Mouse (Mus musculus) thymus, adult 18-20 months (tissue): ENCODE results near the gene Trim15.
"Not testable (repeated sequence)": the region's sequence is repeated elsewhere in the genome, so short reads cannot be mapped to it uniquely, and the experiment has no call there.

Source experiments
- DNase-seq, 2 experiments: peaks; one replicate each; pipeline ENCODE4 v3.0.0; 2022; ENCODE audit warnings: mixed read lengths in 2 of 2

The Trim15 gene

DNA sequence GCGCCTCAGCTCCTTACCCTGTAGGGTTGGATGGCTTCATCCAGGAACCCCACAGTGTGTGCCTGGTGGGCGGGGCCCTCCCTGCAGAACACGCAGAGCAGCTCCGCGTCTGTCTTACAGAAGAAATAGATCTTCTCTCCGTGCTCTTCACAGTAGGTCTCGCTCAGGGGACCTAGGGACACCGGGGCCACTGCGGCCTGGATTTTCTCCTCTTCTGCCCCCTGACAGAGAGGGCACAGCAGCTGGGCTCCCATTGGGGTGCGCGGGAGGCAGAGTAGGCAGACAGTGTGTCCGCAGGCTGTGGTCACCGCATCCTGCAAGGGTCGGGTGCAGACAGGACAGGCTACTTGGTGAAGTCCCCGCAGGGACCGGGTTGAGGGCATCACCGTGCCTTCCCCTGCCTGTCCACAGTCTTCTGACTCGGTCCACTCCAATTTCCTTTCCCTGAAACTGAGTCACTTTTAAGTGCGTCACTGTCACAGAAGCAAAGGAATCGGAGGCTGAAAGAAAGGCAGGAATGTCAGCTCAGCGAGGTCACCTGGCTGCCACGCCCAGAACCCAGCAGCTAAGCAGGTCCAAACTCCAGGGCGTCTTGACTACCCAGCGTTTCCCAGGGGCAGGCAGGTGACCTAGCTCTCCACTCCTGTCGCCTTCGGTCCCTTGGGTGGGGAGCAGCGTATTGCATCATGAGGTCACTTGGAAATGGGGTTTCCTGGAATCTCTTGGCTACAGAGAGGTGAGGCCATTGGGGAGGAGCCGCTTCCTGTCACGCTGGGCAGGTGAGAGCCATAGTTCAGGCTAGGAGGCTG is at the start of gene Trim15:
Gene Trim15, minus strand, starts transcription at position 492 of the 809 bp plus-strand sequence.
- DNase-seq = no peak

DNA sequence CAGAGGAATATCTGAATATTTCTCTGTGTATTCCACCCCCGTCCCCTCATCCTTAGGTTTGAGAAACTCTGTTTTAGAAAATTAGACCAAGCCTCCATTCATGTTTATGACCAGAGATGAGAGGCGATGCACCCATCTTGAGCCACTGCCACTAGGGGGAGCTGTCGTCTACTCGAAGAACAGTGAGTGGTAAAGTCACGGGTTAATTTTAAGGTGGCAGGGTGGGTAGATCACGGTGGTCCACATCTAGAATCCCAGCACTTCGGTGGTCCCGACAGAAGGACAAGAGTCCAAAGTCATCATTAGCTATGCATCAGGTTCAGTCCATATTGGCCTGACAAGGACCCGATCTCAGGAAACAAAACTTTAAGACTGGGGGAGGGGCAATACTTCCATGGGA is 48.1 kb upstream of the Trim15 start:
- DNase-seq = peak; percentile 19 to 35

DNA sequence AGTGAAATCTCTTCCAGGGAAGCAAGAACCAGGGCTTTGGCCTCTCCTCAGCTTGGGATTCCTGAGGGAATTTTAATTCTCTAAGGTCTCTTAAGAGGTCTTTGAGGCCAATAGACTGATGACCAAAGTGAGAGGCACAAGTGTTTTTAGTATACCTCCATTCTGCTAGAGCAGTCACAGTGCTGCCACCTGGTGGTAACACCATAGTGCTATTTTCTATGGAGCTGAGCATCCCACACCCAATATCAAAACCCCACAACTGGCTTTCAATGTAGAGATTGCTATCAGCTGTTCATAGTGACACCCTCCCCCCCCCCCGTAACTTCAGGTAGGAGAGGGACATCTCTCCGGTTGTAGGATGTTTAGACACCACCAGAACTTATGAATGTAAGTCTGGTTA is 47.1 kb upstream of the Trim15 start:
- DNase-seq = peak; percentile 25 to 35

DNA sequence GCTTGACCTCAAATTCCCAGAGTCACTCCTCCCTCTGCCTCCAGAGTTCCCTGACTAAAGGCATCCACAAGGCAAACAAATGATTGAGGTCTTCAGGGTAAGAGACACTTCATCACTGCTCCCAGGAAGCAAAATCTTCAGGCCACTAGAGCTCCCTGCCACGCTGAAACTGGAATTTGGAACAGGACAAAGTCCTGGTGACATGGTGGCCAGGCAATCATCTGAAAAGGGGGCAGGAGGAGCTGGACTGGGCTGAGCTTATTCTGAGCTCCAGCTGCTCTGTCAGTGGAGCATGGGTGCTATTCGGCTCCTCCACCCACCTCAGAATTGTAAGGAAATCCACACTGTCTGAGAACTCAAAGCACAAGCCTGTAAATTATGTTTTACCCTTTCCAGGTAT is 45.0 kb upstream of the Trim15 start:
- DNase-seq = no peak

DNA sequence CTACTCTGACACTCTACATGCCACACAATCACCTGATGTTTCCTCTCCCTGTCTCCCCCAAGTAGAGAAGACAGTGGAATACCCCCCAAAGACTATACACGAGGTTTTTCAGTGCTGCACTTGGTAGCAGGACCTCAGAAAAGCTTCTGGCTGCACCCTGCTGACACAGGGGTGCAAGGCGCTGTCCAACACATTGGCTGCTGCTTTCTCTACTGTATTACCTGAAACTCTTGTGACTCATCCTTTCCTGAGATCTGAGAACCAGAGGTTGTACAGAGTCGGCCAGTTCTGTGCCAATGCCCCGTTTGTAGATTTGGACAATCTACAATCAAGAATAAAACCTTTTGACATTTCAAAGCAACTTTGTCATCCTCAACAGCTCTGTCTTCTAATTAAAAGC is 42.8 kb upstream of the Trim15 start:
- no peak for DNase-seq

DNA sequence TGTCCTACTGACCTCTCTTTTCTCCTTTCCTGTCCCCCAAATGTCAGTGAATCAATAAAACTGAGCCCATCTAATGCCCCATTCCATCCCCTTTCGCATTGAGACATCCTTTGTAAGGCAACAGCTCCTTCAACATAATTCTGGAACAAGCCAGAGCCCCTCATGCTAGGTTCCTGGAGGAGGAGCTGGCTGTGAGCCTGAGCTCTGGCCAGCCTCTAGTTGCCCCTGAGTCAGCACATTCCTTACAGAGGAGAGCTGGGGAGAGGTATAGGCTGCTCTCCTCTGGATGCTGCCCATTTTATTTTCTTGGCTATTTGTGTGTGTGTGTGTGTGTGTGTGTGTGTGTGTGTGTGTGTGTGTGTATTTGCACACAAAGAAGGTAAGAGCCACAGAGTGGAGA is 41.2 kb upstream of the Trim15 start:
- no peak for DNase-seq

DNA sequence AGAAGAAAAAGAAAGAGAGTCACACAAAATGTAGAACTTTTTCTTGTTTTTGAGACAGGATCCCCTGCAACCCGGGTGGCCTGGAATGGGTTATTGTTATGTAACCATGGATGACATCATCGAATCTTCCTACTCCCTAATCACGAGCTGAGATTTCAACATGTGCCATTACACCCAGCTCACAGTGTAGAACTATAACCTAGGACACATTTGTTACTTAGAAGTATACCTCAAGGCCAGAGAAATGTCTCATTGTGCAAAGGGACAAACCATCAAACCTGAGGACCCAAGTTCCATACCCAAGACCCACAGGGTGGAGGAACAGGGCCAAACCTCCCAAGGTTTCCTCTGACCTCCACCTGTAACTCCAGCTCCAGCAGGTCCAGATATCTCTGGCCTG is 36.6 kb upstream of the Trim15 start:
- no peak for DNase-seq

DNA sequence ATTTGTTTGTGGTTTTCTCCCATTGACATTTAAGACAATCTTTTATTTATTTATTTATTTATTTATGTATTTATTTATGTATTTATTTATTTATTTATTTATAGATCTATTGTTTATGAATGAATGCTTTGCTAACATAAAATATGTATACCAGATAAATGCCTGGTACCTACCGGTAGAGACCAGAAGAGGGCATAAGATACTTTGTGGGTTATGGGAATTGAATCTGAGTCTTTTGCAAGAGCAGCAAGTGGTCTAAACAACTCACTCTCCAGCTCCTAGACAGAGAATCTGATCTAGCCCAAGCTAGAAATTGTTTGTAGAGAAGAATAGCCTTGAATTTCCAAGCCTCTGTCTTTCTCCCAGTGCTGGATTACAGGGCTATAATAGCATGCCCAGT is 33.7 kb upstream of the Trim15 start:
- no peak for DNase-seq

DNA sequence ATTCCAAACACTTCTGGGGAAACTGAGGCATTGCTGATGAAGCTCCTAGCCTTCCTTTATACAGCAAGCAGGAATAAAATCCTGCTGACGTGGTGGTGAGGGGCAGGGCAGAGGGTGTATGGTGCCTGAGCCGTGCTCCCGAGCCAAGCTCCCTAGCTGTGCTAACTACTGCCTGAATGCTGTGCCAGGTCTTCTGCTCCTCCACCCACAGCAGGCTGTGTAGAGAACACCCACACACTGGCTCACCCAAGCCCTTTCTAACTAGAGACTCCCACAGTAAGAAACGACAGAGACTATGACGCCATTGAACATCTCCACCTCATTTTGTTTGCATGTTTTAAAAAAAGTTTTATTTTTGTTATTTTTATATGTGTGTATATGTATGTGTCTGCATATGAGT is 33.0 kb upstream of the Trim15 start:
- no peak for DNase-seq

DNA sequence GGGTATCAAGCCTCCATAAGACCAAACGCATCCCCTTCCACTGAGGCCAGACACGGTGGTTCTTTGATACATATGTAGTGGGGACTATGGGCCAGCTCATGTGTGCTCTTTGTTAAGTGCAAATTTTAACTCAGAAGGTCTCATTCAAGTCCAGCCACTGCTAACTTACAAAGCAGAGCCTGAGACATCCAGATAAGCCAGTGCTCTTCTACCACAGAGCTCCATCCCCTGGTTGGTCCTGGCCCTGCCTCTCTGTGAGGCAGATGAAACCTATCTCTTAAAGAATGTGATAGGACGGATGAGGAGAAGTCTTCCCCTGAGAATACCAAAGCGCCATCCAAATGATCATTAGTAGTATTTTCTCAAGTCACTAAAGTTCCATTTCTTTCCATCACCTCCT is 32.4 kb upstream of the Trim15 start:
- no peak for DNase-seq

DNA sequence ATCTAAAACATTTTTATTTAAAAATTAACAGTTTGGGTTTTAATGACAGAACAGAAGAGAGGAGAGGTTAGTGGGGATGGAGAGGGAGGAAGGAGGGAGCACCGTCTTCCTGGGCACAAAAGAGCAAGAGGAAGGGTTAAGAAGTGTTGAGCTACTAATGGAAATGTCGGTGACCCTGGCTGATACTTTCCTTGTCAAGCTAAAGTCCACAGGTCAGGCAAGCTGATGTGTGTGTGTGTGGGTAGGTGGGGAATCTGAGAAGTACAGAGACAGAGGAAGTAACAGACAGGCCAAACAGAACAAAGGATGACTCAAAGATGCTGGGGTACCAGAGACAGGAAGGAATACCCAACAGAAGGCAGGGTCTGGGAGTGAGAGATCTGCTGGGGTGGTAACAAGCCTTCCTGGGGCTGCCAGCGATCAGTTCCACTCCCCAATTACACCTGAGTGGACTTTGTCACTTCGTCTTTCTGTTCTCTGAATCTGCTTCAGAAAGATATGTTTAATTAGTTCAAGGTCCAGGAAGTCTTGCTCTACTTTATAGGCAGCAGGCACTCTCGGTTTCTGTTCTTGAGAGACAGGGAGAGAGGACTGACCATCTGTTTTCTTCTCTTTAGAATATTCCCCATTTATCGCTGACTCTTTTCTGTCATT is 30.7 kb upstream of the Trim15 start, which contains the start of gene Trim31:
Gene Trim31, plus strand, starts transcription at position 567 of the 654 bp plus-strand sequence.
- no peak for DNase-seq

DNA sequence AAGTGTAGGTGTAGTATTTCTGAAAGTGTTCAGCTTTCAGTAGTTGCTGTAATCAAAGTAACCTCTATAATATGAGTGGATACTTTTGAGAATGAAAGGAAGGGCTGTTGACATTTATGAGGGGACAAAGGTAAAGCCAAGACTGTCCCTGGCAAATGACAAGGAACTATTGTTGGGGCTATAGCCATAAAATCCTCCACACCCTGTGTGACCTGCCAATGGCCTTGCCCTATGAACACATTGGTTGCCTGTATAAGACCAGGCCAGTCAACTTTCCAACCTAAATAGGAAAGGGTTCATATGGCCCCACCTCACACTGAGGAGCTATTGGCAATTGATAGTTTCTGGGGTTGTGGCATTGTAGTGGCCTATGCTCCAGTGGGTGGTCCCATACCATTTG is 30.1 kb upstream of the Trim15 start:
- DNase-seq = no peak

DNA sequence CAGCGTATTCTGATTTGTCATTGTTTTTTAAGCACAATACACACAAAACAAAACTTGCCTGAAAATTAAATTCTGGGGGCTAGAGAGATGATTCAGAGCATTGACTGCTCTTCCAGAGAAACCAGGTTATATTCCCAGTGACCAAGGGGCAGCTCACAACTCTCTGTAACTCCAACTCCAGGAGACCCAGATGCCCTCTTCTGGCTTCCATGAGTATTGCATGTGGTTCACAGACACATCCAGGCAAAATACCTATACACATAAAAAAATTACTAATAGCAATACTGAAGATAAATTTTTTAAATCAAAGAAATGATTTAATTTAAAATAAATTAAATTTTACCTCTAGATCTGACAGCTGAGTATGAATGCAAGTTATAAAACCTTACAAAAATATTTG is 29.6 kb upstream of the Trim15 start:
- DNase-seq = no peak

DNA sequence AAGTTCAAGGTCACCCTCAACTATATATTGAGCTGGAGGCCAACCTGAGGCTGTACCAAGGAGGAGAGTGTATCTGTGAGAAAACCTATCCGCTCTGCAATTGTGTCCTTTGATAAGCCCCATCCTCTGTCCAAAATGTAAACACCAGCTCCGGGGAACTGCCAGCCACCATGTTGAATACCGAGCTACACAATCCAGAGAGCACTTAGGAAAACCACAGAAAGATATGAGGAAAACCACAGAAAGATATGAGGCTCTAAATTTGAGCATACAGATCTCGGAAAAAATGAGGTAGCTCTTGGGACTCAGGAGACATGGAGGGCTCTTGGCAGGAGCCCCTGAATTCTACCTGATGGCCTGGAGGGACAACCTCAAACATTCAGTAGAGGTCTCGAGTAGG is 26.4 kb upstream of the Trim15 start:
- DNase-seq = no peak

DNA sequence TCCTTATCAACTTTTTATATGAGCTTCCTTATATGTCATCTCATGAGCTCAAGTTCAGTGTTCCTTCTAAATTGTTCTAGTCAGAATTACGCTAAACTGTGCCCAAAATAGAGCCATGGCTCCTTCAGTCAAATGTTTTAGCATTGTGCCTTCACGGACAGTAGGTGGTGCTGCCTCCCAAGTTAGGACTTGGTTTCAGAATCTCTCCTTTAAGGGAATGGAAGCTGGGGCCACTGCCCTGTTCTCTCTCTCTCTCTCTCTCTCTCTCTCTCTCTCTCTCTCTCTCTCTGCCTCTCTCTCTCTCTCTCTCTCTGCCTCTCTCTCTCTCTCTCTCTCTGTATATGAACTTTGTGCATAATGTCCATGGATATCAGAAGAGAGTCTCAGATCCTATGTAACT is 25.4 kb upstream of the Trim15 start:
- DNase-seq = no peak

DNA sequence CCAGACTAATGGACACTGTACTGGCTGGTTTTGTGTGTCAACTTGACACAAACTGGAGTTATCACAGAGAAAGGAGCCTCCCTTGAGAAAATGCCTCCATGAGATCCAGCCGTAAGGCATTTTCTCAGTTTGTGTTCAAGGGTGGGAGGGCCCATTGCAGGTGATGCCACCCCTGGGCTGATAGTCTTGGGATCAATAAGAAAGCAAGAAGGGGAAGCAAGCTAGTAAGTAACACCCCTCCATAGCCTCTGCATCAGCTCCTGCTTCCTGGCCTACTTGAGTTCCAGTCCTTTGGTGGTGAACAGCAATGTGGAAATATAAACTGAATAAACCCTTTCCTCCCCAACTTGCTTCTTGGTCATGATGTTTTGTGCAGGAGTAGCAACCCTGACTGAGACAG is 24.5 kb upstream of the Trim15 start:
- DNase-seq = not testable (repeated sequence)

DNA sequence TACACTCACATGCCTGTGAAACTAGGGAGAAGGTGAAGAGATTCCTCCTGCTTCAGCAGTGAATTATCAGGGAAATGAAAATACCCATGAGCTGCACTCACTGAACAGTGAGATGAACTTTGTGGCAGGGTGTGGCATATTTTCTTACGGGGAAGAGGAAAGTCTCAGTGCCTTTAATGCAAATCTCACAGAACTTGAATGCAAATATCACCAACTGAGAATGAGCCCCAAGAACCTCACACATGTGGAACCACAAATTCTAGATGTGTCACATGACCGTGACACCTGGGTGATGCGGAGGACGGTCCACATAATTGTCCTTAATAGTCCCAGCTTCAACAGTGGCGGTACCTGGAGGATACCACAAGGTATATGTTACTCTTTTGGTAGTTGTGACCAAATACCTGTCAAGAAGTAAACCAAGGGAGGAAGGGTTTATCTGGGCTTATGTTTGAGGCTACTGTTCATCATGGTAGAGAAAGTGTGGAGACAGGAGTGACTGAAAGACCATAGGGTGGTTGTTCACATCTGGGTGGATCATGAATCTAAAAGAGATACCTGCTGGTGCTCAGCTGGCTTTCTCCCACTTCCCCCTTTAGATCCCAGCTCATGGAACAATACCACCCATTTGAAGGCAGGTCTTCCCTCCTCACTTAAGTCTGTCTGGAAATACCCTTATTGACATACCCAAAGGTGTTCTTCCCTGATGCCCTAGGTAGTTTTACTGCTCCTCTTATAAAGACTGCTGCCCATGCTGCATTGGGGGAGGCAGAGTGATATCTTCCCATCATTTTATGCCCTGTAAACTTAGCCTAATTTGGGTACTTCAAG is 23.3 kb upstream of the Trim15 start, which contains the start of gene Trim40:
Gene Trim40, minus strand, starts transcription at position 51 of the 831 bp plus-strand sequence.
- no peak for DNase-seq

DNA sequence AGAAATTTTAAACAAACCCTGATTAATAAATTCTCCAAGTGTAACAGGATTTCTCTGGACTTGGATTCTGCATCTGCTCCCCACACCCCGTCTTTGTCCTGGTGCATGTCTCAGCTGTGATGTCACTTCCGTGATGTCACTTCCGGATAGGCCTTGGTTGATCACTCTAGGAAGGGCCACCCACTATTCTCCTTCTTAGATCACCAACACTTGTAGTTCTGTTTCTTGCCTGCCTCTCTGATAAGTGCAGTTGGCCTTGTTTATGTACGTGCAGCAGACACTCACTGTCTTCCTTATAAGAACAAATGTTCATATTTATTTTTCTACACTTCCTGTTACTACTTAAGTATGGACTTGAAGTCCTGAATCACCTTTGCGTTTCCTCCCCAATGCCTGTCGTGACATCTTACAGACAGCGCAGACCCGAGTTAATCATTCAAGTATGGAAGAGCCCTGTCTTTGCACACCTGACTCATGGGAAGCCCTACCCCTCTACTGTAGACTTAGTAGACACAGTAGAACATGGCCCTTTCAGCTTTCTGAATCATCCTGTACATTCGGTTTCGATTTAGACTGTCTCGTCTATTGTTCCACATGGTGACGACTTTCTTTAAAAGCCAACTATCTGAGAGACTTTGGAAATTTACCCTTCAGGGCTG is 18.3 kb upstream of the Trim15 start:
- DNase-seq = no peak

DNA sequence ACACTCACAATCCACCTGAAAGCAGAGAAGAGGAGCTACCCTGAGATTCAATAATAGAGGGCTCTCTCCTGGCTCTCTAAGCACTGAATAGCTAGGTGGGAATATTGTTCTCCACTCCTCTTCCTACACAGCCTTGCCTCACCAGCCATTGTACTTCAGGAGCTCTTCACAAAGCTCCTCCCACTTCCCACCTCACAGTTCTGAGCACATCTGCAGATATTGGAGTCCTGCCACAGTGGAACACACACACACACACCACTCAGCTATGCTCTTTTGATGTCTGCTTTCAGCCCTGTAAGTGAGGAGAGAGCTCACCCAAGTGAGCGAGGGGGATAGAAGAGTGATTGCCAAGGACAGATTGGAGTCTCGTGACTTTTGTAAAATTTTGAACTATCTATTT is 16.3 kb upstream of the Trim15 start:
- no peak for DNase-seq

DNA sequence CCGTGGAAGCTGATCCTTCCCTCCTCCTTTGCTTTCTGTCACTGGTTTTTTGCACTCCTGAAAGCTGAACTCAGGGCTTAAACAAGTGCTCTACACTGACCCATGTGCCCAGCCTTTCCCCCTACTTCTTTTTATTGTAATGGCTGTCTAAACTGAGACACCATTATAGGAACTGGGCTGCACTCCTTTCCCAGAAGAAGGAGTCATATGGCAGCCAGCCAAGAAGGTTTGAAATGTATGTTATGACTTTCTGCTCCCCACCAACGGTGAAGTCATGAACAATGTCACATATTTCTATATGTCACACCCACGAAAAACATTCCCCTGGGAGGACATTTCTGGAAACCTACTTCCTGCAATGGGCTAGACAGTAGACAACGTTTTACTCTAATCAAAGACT is 7.6 kb upstream of the Trim15 start:
- DNase-seq = no peak

DNA sequence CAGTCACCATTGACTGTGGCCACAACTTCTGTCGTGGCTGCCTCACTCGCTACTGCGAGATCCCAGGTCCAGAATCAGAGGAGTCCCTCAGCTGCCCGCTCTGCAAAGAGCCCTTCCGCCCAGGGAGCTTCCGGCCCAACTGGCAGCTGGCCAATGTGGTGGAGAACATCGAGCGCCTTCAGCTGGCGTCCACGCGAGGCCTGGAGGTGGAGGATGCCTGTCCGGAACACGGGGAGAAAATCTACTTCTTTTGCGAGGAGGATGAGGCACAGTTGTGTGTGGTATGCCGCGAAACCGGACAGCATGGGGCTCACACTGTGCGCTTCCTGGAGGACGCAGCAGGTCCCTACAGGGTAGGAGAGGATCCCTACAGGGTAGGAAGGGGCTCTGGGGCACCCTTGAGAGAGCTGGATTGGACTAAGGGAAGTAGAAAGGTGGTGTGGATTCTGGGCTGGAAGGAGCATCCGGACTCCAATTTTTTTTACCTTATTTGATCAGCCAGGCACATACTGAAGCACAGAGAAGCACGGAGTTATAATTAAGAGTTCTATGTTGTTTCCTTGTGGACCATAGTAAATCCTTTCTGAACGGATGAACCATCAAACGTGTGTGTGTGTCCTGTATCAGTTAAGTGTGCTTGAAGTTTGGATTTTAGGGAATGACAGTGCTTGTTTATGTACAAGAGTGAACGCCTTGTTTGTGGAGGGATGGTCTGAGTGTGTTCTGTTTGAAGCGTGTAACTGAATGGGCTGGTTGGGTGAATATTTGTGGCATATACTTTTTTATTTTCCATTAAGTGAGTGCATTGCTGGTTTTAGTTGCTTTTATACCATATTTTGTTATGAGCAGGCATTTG is 3.2 kb upstream of the Trim15 start:
- no peak for DNase-seq
